Mouse (Mus musculus): Measurements from ENCODE around the gene Scgb2b24. TPM values are rescaled to one million over a fixed set of nuclear protein-coding genes. Genes with fewer than 3 reads are reported as not detected.

The Scgb2b24 gene
- total RNA-seq (2023): not detected

DNA sequence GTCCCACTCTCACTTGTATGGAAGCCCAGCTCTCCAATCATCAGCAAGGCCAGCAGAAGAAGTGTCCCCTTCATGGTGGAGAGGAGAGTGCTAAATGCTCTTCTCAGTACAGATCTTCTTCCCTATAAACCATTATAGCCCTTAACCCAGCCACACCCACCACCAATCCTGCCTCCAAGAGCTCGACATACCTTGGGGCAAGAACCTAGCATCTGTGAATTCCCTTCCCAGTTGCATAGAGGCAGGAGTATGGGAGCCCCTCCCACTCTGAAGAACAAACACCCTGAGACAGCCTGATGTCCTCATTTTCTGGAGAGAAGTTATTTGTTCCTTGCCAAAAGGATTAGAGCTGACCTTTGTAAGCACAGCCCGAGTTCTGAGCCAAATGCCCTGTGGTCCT is at the start of gene Scgb2b24:
TSS of gene Scgb2b24 (minus strand) at position 101 of the 400 bp plus-strand sequence.

DNA sequence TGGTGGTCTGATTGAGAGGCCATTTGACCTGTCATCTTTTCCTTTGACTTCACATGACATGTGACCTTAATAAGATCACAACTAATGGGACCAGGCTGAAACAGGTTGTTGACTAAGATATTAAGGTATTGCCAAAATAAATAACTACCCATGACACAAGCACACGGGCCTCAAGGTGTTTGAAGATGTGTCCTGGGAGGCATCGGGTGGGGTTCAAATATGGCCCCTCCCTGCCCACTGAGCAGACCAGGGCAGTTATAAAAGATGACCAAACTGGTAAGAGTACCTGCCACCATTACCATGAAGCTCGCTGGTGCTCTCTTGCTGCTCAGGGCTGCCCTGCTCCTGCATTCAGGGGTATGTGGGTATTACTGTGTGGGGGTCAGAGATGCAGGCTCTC is 4.4 kb upstream of the Scgb2b24 start, which contains the start of gene Scgb1b24:
TSS of gene Scgb1b24 (plus strand) at position 301 of the 400 bp plus-strand sequence.

Other genes with a start within 250 kb of the Scgb2b24 start
- gene Scgb2b21, start 218.9 kb downstream of the Scgb2b24 start, total RNA-seq (2023): not detected
- not detected for gene Scgb1b24, start 4.5 kb upstream of the Scgb2b24 start, total RNA-seq (2023)
- not detected for gene Scgb2b26, start 205.7 kb upstream of the Scgb2b24 start, total RNA-seq (2023)

Data from neutrophil, adult 59 days (primary cell).